ENCODE assay signal across 13 mouse cellular contexts in the genomic region with DNA sequence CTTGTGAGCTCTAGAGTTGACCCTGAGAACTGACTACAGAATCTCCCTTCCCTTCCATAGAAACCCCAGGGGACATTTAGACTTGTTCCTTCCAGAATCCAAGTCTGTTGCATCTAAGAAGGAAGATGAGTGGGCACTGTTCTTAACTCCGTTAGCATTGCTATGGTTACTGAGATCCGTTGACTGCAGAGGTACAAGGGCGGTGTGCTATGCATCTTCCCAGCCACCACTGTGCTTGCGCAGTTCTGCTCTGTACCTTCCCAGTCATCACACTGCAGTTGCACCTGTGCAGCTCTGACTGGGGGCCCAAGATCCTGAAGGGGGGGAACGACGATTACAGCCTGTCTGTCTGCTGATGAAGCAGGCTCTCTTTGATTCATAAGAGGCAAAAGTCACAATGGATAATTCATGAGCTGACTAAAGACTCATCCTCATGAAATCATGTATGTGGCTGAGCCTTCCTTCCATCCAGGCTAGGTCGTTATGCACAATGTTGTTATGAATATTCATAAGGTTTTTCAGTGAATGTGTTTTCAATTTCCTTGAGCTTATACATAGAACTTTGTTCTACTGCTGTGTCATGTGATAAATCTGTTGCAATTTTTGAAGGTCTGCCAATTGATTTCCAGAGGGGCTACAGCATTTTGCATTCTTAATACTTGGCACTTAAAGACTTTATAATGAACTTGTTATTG.
DNase-seq lines count a peak whose midpoint lies in the region; ATAC-seq lines count a peak whose summit lies in the region.
"Had no signal": no experiment of that assay in that cellular context is flagged by ENCODE, and none has a peak within 500 bp of the region (broad histone marks: within the 10 kb centered on the region; RNA-seq: fewer than 3 reads in every experiment).

No protein-coding gene starts in this region.

- no peaks in the 10 kb centered on the region for H3K27me3 ChIP-seq in forebrain, embryonic 13.5 days
- no peaks in the 10 kb centered on the region for H3K27me3 ChIP-seq in forebrain, embryonic 11.5 days (ENCODE audit: control insufficient read depth, insufficient read depth, low read length)
- H3K27me3 ChIP-seq in megakaryocyte, embryonic 14.5 days (replicated peaks), result no peaks in the 10 kb centered on the region

- H3K9ac ChIP-seq in forebrain, embryonic 13.5 days, result no peak overlapping the region
- H3K9ac ChIP-seq in forebrain, embryonic 11.5 days (ENCODE audit: low read length), result no peak overlapping the region

- H3K4me2 ChIP-seq in forebrain, embryonic 13.5 days, result no peak overlapping the region
- no peak overlapping the region for H3K4me2 ChIP-seq in forebrain, embryonic 11.5 days (ENCODE audit: low read depth, low read length, severe bottlenecking)

- H3K27ac ChIP-seq in forebrain, embryonic 13.5 days, result no peak overlapping the region
- H3K27ac ChIP-seq in forebrain, embryonic 11.5 days (ENCODE audit: low read depth, low read length), result no peak overlapping the region

- peak; percentile 92 for ATAC-seq in forebrain, embryonic 13.5 days
- no peak for ATAC-seq in forebrain, embryonic 11.5 days (replicated peaks; ENCODE audit: low FRiP score)
- no peak for ATAC-seq in megakaryocyte, adult 5-6 weeks (ENCODE audit: poor library complexity, severe bottlenecking)

- H3K36me3 ChIP-seq in forebrain, embryonic 13.5 days (ENCODE audit: poor library complexity, severe bottlenecking), result no peaks in the 10 kb centered on the region
- H3K36me3 ChIP-seq in forebrain, embryonic 11.5 days (ENCODE audit: control insufficient read depth, insufficient read depth, low read length), result no peaks in the 10 kb centered on the region
- H3K36me3 ChIP-seq in megakaryocyte, embryonic 14.5 days (replicated peaks; ENCODE audit: low read length), result no peaks in the 10 kb centered on the region

- no peak overlapping the region for H3K4me3 ChIP-seq in forebrain, embryonic 13.5 days
- H3K4me3 ChIP-seq in forebrain, embryonic 11.5 days (ENCODE audit: low read depth, low read length), result no peak overlapping the region
- peak overlapping the region; percentile 5 for H3K4me3 ChIP-seq in megakaryocyte, embryonic 14.5 days (replicated peaks)

- WGBS in forebrain, embryonic 13.5 days, result 60% methylated on average over 7 of the region's 7 CpGs
- 79% methylated on average over 7 of the region's 7 CpGs for WGBS in forebrain, embryonic 11.5 days

- peaks cover 8% of the 10 kb centered on the region for H3K4me1 ChIP-seq in forebrain, embryonic 13.5 days
- no peaks in the 10 kb centered on the region for H3K4me1 ChIP-seq in forebrain, embryonic 11.5 days (replicated peaks; ENCODE audit: control insufficient read depth, insufficient read depth, low read length)
- no peaks in the 10 kb centered on the region for H3K4me1 ChIP-seq in megakaryocyte, embryonic 14.5 days

- H3K9me3 ChIP-seq in forebrain, embryonic 13.5 days (replicated peaks), result no peaks in the 10 kb centered on the region
- H3K9me3 ChIP-seq in forebrain, embryonic 11.5 days (ENCODE audit: control insufficient read depth, low read length), result no peaks in the 10 kb centered on the region
- peaks cover 37% of the 10 kb centered on the region for H3K9me3 ChIP-seq in megakaryocyte, embryonic 14.5 days

- no peak for DNase-seq in forebrain, embryonic 11.5 days (ENCODE audit: low spot score)
- DNase-seq in frontal cortex, postnatal 14 days (ENCODE audit: low spot score in 2 of 2), result peak; percentile 35 to 36
- peak; percentile 61 to 78 for DNase-seq in right cerebral cortex, postnatal 10 days (ENCODE audit: low spot score in 2 of 2)
- no peak for DNase-seq in gastrocnemius, postnatal 10 days
- no peak for DNase-seq in kidney, adult 8-10 months
- DNase-seq: cerebellum, adult 8-10 months; gastrocnemius, postnatal 36 days; kidney, postnatal 25 days; lung, adult 2 months; thymus, adult 2 months had no signal

Comparison
In these comparisons a context has a peak if more than half of its experiments do, and no peak if none do; other contexts are left out.
1. DNase-seq: peak in frontal cortex, postnatal 14 days (2 of 2) and right cerebral cortex, postnatal 10 days (2 of 2); none in forebrain, embryonic 11.5 days (single experiment), gastrocnemius, postnatal 10 days (single experiment) and kidney, adult 8-10 months (0 of 2).